Mouse (Mus musculus) intestine, embryonic 16.5 days (tissue): ENCODE results near the gene Pstpip1. TPM values are rescaled to one million over a fixed set of nuclear protein-coding genes. Genes with fewer than 3 reads are reported as not detected.

Experiments used
- ATAC-seq: fragments of 200-750 bp; cut with Nextera tagmentation; 2 replicates; pipeline ENCODE4 v1.8.0; 2017; ENCODE audit warnings: moderate TSS enrichment, moderate library complexity
- H3K27ac ChIP-seq: fragments of 300-500 bp; sonication (generic); 2 replicates; pipeline ENCODE4 v1.5.1; 2014; ENCODE audit warnings: mild to moderate bottlenecking, low read length
- H3K27me3 ChIP-seq: fragments of 300-500 bp; sonication (generic); replicated peaks from 2 replicates; pipeline ENCODE4 v1.6.1; 2014; ENCODE audit warnings: low read length, control low read depth, mixed read lengths; ENCODE audit not compliant: control insufficient read depth, insufficient read depth
- H3K36me3 ChIP-seq: fragments of 300-500 bp; sonication (generic); 2 replicates; pipeline ENCODE4 v1.6.1; 2014; ENCODE audit warnings: low read length, control low read depth; ENCODE audit not compliant: control insufficient read depth, insufficient read depth
- H3K4me1 ChIP-seq: fragments of 300-500 bp; sonication (generic); 2 replicates; pipeline ENCODE4 v1.6.1; 2014; ENCODE audit warnings: low read length, control low read depth, mixed read lengths; ENCODE audit not compliant: control insufficient read depth, insufficient read depth
- H3K4me2 ChIP-seq: fragments of 300-500 bp; sonication (generic); 2 replicates; pipeline ENCODE4 v1.6.1; 2014; ENCODE audit warnings: low read depth, low read length, control low read depth
- H3K4me3 ChIP-seq: fragments of 300-500 bp; sonication (generic); 2 replicates; pipeline ENCODE4 v1.5.1; 2014; ENCODE audit warnings: mild to moderate bottlenecking, low read length
- H3K9ac ChIP-seq: fragments of 300-500 bp; sonication (generic); 2 replicates; pipeline ENCODE4 v1.6.1; 2014; ENCODE audit warnings: low read depth, low read length
- H3K9me3 ChIP-seq: fragments of 300-500 bp; sonication (generic); 2 replicates; pipeline ENCODE4 v1.6.1; 2016; ENCODE audit warnings: low read length, control low read depth; ENCODE audit not compliant: control insufficient read depth
- WGBS: fragments of 180-500 bp; shearing (Covaris S2); extraction: QIAGEN DNeasy Blood & Tissue Kit; methylation state at CpG from one replicate; pipeline ENCODE4 v1.1.7; 2014; 5-methylcytosine and 5-hydroxymethylcytosine counted together
- polyA plus RNA-seq: library from polyadenylated mRNA; unstranded; fragments of >200 nt; fragmentation: Nextera tagmentation; extraction: Ambion mirVana; gene quantifications from 2 replicates; pipeline ENCODE4 v1.2.1, GENCODE M21; 2015

The Pstpip1 gene
- polyA plus RNA-seq, 1 experiment from 2014 or later, result 2.3 TPM

DNA sequence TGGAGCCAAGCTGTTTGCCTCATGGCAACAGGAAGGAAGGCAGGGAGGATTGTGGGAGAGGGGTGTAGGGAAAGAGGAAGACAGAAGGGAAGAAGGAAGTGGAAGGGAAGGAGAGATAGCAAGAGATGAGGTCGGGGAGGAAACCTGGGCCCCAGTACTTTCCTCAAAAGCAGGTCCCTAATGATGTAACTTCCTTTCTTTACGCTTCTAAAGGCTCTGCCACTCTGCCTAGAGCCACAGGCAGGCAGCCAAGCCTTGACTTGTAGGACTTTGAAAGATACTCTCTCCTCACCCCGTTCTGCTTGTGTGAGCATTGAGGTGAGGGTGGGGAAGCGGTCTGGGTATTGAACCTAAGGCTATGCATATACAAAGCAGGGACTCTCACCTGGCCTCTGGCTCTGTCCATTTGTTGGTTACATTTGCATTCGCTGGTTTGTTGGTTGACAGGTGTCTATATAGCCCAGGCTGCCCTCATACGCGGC is 10.3 kb downstream of the Pstpip1 start:
- ATAC-seq, result no peak
- H3K27ac ChIP-seq, result no peak overlapping the region
- no peak overlapping the region for H3K9ac ChIP-seq
- H3K4me1 ChIP-seq, result no peaks in the 10 kb centered on the region
- no peaks in the 10 kb centered on the region for H3K36me3 ChIP-seq
- H3K9me3 ChIP-seq, result no peaks in the 10 kb centered on the region
- H3K27me3 ChIP-seq, result no peaks in the 10 kb centered on the region
- no peak overlapping the region for H3K4me2 ChIP-seq
- 80% methylated on average over 7 of the region's 7 CpGs for WGBS
- H3K4me3 ChIP-seq, result no peak overlapping the region

DNA sequence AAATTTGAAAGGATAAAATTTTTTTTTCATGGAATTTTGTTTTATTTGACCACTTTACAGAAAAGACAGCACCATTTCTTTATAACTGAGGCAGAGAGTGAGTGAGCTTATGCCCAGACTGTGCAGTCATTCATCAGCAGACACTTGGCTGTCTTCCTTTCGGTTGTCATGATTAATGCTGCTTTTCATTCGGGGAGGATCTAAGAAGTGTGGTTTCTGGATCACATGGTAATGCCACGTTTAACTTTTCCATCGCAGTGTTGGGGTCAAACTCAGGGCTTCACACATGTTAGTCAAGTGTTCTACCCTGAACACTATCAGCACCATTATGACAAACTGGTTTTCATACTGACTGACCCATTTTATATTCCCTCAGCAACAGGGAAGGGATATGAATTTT is 11.3 kb downstream of the Pstpip1 start:
- ATAC-seq, result no peak
- 30% methylated on average over 4 of the region's 4 CpGs for WGBS

DNA sequence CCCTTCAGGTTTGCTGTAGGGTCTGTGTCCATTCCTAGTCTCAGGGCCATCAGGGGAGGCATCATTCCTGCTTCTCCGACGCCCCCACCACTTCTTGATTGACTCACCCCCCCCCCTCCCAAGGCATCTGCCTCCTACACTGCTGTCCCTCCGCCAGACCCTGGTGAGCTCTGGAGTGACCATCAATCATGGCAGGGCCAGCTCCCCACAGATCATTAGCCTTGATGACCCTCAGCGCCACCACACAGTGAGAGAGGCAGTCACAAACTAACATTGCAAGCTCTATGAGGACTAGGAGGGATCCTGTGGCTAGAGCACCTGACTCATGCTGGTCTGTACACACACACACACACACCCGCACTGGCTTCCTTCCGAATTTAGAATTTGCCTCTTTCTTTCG is 15.2 kb downstream of the Pstpip1 start:
- ATAC-seq, result no peak
- H3K9me3 ChIP-seq, result no peaks in the 10 kb centered on the region
- no peak overlapping the region for H3K9ac ChIP-seq
- no peak overlapping the region for H3K27ac ChIP-seq
- no peaks in the 10 kb centered on the region for H3K27me3 ChIP-seq
- H3K4me2 ChIP-seq, result no peak overlapping the region
- no peak overlapping the region for H3K4me3 ChIP-seq
- 0 out of 2 replicates have a peak, but pooled peaks cover 2% of the 10 kb centered on the region for H3K4me1 ChIP-seq
- no peaks in the 10 kb centered on the region for H3K36me3 ChIP-seq
- 56% methylated on average over 7 of the region's 7 CpGs for WGBS

More for the DNA sequence above, 11.3 kb downstream of the Pstpip1 start:
- Histone ChIP-seq H3K4me3 (no peak overlapping the region), H3K9me3 (no peaks in the 10 kb centered on the region), H3K4me2 (no peak overlapping the region), H3K36me3 (no peaks in the 10 kb centered on the region), H3K27me3 (no peaks in the 10 kb centered on the region), H3K4me1 (0 out of 2 replicates have a peak, but pooled peaks cover under 1% of the 10 kb centered on the region), H3K27ac (no peak overlapping the region), H3K9ac (no peak overlapping the region)

DNA sequence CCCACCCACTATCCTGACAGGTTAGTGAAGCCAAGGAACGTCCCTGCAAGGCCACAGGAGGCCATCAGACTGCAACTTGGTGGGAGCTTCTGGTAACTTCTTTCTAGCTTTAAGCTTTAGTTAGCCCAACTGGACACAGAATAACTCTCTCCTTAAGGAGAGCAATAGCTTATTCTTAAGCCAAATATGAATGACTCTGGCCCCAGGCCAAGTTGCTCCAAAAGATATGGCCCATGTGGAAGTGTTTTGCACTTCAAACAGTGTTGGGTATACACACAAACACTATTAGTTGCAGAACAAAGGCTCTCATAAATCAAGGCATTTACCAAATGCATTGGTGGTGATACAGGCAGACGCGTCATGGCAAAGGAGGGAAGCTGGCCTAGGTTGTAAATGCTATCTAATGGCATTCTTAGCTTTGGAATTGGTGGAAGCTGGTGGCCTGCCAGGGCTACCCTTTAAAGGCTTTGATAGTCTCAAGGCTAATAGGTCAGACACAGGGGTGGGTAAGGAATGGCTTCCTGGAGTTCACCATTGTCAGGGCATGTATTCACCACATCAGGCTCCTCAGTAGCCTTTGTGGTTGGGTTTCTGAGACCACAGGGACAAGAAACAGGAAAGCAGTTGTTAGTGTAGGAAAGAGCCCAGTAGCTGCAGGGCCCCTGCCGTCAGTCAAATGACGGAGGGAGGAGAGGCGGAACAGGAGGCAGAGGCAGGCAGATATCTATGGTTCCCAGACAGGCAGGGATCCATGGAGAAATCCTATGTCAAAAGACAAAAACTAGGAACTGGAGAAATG is 16.7 kb downstream of the Pstpip1 start:
- H3K9me3 ChIP-seq, result no peaks in the 10 kb centered on the region
- WGBS, result 81% methylated on average over 6 of the region's 6 CpGs
- ATAC-seq, result no peak
- H3K9ac ChIP-seq, result no peak overlapping the region
- H3K27ac ChIP-seq, result no peak overlapping the region
- H3K36me3 ChIP-seq, result no peaks in the 10 kb centered on the region
- H3K4me3 ChIP-seq, result no peak overlapping the region
- H3K27me3 ChIP-seq, result no peaks in the 10 kb centered on the region
- H3K4me2 ChIP-seq, result no peak overlapping the region
- 0 out of 2 replicates have a peak, but pooled peaks cover 2% of the 10 kb centered on the region for H3K4me1 ChIP-seq

DNA sequence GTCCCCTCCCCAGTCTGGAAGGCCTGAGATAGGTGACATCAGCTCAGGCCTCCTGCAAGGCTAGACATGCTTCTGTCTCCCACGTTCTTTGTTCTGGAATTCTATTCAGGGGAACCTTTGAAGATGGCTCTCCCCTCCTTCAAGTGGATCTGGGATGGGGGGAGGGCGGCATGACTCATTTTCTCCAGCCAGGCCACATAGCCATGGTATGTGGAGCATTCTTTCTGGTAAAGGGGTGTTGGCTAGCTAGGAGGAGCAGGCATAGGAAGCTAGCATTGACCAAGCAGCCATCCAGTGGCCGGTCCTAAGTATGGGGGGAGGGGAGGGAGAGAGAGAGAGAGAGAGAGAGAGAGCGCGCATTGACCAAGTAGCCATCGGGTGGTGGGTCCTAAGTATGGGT is 17.8 kb downstream of the Pstpip1 start:
- no peaks in the 10 kb centered on the region for H3K27me3 ChIP-seq
- WGBS, result 75% methylated on average over 6 of the region's 6 CpGs
- no peak for ATAC-seq
- no peak overlapping the region for H3K9ac ChIP-seq
- H3K9me3 ChIP-seq, result no peaks in the 10 kb centered on the region
- no peaks in the 10 kb centered on the region for H3K36me3 ChIP-seq
- H3K4me2 ChIP-seq, result no peak overlapping the region
- H3K4me3 ChIP-seq, result no peak overlapping the region
- no peak overlapping the region for H3K27ac ChIP-seq
- H3K4me1 ChIP-seq, result 0 out of 2 replicates have a peak, but pooled peaks cover 2% of the 10 kb centered on the region

DNA sequence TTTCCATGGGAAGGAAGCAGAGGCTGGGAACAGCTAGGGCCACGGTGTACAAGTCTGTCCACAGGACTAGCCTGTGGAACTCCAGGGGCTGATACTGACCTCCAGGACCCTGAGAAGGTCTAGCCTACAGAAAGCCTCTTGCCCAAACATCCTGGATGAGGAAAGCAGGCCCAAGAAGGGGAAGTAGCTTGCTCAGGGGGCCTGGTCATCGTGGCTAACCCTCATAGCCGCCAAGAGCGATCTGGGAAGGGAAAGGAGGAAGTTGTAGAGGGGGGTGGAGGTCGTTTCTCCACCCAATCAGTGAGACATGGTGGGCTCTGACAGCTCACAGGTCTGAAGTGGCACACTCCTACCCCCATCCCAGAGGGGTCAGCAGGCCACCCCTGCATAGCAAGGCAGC is 18.4 kb downstream of the Pstpip1 start:
- ATAC-seq, result no peak
- H3K9ac ChIP-seq, result no peak overlapping the region
- H3K36me3 ChIP-seq, result no peaks in the 10 kb centered on the region
- WGBS, result 69% methylated on average over 5 of the region's 5 CpGs
- H3K4me1 ChIP-seq, result 0 out of 2 replicates have a peak, but pooled peaks cover 2% of the 10 kb centered on the region
- H3K27ac ChIP-seq, result no peak overlapping the region
- no peaks in the 10 kb centered on the region for H3K27me3 ChIP-seq
- H3K4me3 ChIP-seq, result no peak overlapping the region
- H3K9me3 ChIP-seq, result no peaks in the 10 kb centered on the region
- no peak overlapping the region for H3K4me2 ChIP-seq

DNA sequence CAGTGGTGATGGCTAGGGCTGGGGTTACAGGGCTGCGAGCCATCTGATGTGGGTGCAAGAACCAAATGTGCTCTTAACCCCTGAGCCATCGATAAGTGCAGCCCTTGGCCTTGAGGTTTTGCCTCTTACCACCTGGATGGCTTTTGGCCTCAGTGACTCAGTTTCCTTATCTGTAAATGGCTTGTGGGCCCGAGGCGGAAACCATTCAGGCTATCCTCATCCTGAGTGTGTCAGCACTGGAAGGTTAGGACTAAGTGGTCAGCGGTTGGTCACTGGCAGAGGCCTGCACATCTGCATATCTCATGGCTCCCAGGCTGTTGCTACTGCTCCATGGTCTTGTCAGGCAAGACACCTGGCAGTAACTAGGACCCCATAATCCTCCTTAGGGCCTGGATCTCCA is 28.3 kb downstream of the Pstpip1 start:
- ATAC-seq, result no peak
- WGBS, result 83% methylated on average over 5 of the region's 5 CpGs
- Histone ChIP-seq H3K4me3 (no peak overlapping the region), H3K9me3 (no peaks in the 10 kb centered on the region), H3K27ac (no peak overlapping the region), H3K9ac (no peak overlapping the region), H3K27me3 (no peaks in the 10 kb centered on the region), H3K4me1 (no peaks in the 10 kb centered on the region), H3K36me3 (no peaks in the 10 kb centered on the region), H3K4me2 (0 out of 2 replicates have a peak overlapping the region, but pooled peaks have one; percentile 58)

DNA sequence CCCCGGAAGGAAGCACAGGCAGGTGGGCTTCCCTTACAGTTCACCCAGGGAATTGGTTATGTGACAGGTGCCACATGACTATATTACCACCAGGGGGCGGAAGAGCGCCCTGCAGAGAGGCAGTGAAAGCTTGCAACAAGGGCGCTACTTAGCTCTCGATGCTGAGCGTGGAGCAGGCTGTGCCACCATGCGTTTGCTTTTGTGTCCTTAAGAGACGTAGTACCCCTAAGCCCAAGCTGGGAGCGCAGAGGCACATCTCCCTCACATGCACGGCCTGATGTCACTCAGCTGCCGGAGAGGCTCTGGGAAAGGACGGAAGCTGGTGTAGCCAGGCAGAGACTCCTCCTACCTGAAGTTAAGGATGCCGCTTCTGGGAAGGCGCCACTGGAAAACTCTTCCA is 28.8 kb downstream of the Pstpip1 start:
- WGBS, result 6% methylated on average over 14 of the region's 14 CpGs
- Histone ChIP-seq H3K4me2 (peak overlapping the region; percentile 58), H3K9ac (peak overlapping the region; percentile 43), H3K36me3 (no peaks in the 10 kb centered on the region), H3K4me1 (no peaks in the 10 kb centered on the region), H3K4me3 (peak overlapping the region; percentile 38), H3K27me3 (no peaks in the 10 kb centered on the region), H3K9me3 (no peaks in the 10 kb centered on the region), H3K27ac (no peak overlapping the region)
- peak; percentile 65 for ATAC-seq

DNA sequence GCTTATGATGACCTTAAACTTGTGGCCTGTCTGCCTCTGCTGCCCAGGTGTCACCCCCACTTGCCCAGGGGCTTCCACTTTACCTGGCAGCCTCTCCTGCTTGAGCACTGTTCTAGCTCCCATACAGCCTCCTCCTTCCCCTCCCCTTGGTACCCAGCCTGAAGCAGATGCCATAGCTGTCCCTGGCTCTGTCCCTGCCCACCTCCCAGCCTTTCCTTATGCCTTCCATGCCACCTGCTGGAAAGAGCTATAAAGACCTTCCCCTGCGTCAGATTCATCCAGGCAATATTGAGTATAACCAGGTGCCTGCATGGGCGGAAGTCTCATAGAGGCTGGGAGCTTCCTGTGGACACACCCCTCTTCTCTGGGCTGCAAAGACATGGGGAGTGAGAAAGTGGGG is 29.9 kb downstream of the Pstpip1 start:
- 57% methylated on average over 2 of the region's 2 CpGs for WGBS
- H3K36me3 ChIP-seq, result no peaks in the 10 kb centered on the region
- H3K27me3 ChIP-seq, result no peaks in the 10 kb centered on the region
- H3K4me1 ChIP-seq, result 0 out of 2 replicates have a peak, but pooled peaks cover 4% of the 10 kb centered on the region
- ATAC-seq, result no peak
- H3K4me3 ChIP-seq, result no peak overlapping the region
- no peak overlapping the region for H3K4me2 ChIP-seq
- no peak overlapping the region for H3K27ac ChIP-seq
- H3K9me3 ChIP-seq, result no peaks in the 10 kb centered on the region
- H3K9ac ChIP-seq, result no peak overlapping the region
